Mouse (Mus musculus): ENCODE data around the gene Olfr1356.
A peak's percentile ranks its signal among the peaks of the same experiment; 100 is the strongest.
"Not testable (repeated sequence)": the region's sequence is repeated elsewhere in the genome, so short reads cannot be mapped to it uniquely, and the experiment has no call there.

The Olfr1356 gene

GRCm38 (mm10) chr10:78852066-78852465 is at the start of gene Olfr1356:
Gene Olfr1356, minus strand, starts transcription at chr10:78852166.
- no peak for DNase-seq

DNA sequence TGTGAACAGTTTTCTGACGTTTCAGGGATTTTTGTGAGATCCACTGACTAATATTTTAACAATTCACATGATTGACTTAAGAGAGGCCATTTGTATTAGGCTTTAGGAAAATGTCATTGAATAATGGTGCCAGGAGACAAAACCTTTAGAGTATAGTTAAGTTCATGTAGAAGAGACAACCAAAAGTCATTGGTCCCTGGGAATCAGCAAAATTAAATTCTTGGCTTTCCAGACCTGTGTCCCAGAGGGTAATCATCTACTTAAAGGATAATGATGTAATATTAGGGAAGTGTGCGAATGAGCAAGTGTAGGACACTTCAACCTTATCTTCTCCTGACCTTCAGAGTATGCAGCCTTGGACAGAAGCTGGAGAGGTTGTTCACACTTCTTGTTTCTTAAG is 23.3 kb upstream of the Olfr1356 start, which contains the start of gene Olfr1355:
Gene Olfr1355 (plus strand): TSS at position 301 of the 400 bp plus-strand sequence.
- no peak for DNase-seq

- not testable (repeated sequence) for DNase-seq
Observed at GRCm38 (mm10) chr10:78840456-78840855, 11.5 kb downstream of the Olfr1356 start.

DNA sequence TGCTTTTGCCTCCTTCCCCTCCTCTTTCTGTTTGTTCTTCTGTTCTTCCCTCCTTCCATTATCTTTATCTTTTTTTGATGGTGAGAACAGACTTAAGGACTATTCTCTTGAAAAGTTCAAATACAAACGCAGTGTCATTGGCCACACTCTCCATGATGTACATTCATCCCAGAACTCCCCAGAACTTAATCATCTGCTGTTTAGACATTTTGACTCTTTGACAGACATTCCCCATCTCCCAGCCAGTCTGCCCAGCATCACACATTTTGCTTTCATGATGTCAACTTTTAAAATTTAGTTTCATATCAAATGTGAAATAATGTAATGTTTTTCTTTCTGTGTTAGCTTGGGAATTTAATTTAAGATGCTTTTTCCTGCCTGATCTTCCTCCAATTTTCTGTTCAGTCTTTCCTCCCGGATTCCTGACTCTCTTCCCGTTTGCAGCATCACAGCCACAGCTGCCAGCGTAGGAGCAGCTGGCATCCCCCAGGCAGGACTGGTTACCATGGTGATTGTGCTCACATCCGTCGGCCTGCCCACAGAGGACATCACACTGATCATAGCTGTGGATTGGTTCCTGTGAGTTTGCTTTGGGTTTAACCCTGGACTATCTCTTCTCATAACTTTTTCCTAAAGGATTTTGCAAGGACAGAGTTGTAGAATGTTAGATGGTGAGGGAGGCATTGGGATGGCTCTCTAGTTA is 39.5 kb downstream of the Olfr1356 start:
- peak; percentile 38 for DNase-seq

GRCm38 (mm10) chr10:78801449-78801848 is 50.5 kb downstream of the Olfr1356 start:
- DNase-seq: no peak

Measured in right cerebral cortex, postnatal 4 days (tissue).